ENCODE assay signal across 15 mouse cellular contexts in the genomic region with DNA sequence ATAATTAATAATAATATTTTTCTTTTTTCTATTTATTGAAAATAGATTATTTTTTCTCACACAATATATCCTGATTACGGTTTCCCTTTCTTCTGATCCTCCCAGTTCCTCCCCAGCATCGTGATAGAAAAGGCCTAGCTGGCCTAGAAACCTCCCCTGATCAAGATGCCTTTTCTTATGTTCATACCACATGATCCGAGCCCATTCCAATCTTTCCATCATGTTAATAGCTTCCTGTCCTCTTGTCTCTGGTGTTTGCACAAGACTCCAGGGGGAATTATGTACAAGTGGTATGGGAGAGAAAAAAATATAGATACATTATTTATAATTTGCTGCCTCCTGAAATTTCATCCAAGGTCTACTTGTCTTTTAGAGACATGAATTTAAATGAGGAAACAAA.
DNase-seq lines count a peak whose midpoint lies in the region; ATAC-seq and TF ChIP-seq lines count a peak whose summit lies in the region.
"Had no signal": no experiment of that assay in that cellular context is flagged by ENCODE, and none has a peak within 500 bp of the region (broad histone marks: within the 10 kb centered on the region; RNA-seq: fewer than 3 reads in every experiment).

No protein-coding gene starts in this region.

- no peaks in the 10 kb centered on the region for H3K36me3 ChIP-seq in hindbrain, embryonic 11.5 days (ENCODE audit: control insufficient read depth, insufficient read depth, low read length)
- no peaks in the 10 kb centered on the region for H3K36me3 ChIP-seq in hindbrain, postnatal 0 days (ENCODE audit: insufficient read depth, low read length)
- H3K36me3 ChIP-seq in midbrain, embryonic 13.5 days: no peaks in the 10 kb centered on the region
- H3K36me3 ChIP-seq in midbrain, postnatal 0 days (ENCODE audit: insufficient read depth, low read length): no peaks in the 10 kb centered on the region
- no peaks in the 10 kb centered on the region for H3K36me3 ChIP-seq in hindbrain, embryonic 14.5 days (replicated peaks; ENCODE audit: control insufficient read depth, insufficient read depth)
- H3K36me3 ChIP-seq in neural tube, embryonic 14.5 days (ENCODE audit: control insufficient read depth, insufficient read depth, low read length): no peaks in the 10 kb centered on the region
- H3K36me3 ChIP-seq: heart, embryonic 10.5 days had no signal

- no peak overlapping the region for H3K4me3 ChIP-seq in hindbrain, embryonic 11.5 days (ENCODE audit: low read depth, low read length)
- H3K4me3 ChIP-seq in hindbrain, postnatal 0 days (ENCODE audit: low read length): no peak overlapping the region
- H3K4me3 ChIP-seq in midbrain, embryonic 13.5 days (replicated peaks): no peak overlapping the region
- H3K4me3 ChIP-seq in midbrain, postnatal 0 days (ENCODE audit: low read depth, low read length): no peak overlapping the region
- no peak overlapping the region for H3K4me3 ChIP-seq in hindbrain, embryonic 14.5 days (replicated peaks; ENCODE audit: low read length)
- H3K4me3 ChIP-seq in neural tube, embryonic 14.5 days (ENCODE audit: low read depth, low read length): no peak overlapping the region
- H3K4me3 ChIP-seq: heart, embryonic 10.5 days had no signal

- 70% methylated on average over 3 of the region's 3 CpGs for WGBS in hindbrain, embryonic 11.5 days
- 57% methylated on average over 3 of the region's 3 CpGs for WGBS in hindbrain, postnatal 0 days
- 55% methylated on average over 3 of the region's 3 CpGs for WGBS in midbrain, embryonic 13.5 days
- WGBS in midbrain, postnatal 0 days: 50% methylated on average over 3 of the region's 3 CpGs
- WGBS in hindbrain, embryonic 14.5 days: 41% methylated on average over 3 of the region's 3 CpGs
- 40% methylated on average over 3 of the region's 3 CpGs for WGBS in neural tube, embryonic 14.5 days

- no peak overlapping the region for H3K9ac ChIP-seq in hindbrain, embryonic 11.5 days (ENCODE audit: low read depth, low read length)
- H3K9ac ChIP-seq in hindbrain, postnatal 0 days (replicated peaks; ENCODE audit: low read length): no peak overlapping the region
- H3K9ac ChIP-seq in midbrain, embryonic 13.5 days (replicated peaks): no peak overlapping the region
- no peak overlapping the region for H3K9ac ChIP-seq in midbrain, postnatal 0 days (replicated peaks; ENCODE audit: low read length, poor library complexity, severe bottlenecking)
- no peak overlapping the region for H3K9ac ChIP-seq in hindbrain, embryonic 14.5 days
- no peak overlapping the region for H3K9ac ChIP-seq in neural tube, embryonic 14.5 days (replicated peaks; ENCODE audit: low read depth, low read length)

- DNase-seq in hindbrain, embryonic 11.5 days (ENCODE audit: low spot score): no peak
- no peak for DNase-seq in hindbrain, postnatal 0 days (ENCODE audit: low spot score)
- DNase-seq in midbrain, postnatal 0 days (ENCODE audit: low spot score): no peak
- no peak for DNase-seq in hindbrain, embryonic 14.5 days (ENCODE audit: low spot score)
- no peak for DNase-seq in cerebellum, postnatal 10 days
- DNase-seq: adrenal gland, postnatal 10 days; cerebellum, adult 11-12 months; cerebellum, adult 9-10 months; cerebellum, postnatal 36 days; gastrocnemius, postnatal 36 days; heart, postnatal 10 days; heart, postnatal 4 days had no signal

- no peak for TF ChIP-seq CTCF in hindbrain, postnatal 0 days (IDR thresholded peaks at IDR 0.05; ENCODE audit: low read depth)
- no peak for TF ChIP-seq CTCF in midbrain, postnatal 0 days (IDR thresholded peaks at IDR 0.05)

- no peaks in the 10 kb centered on the region for H3K27me3 ChIP-seq in hindbrain, embryonic 11.5 days (ENCODE audit: control insufficient read depth, insufficient read depth, low read length)
- H3K27me3 ChIP-seq in hindbrain, postnatal 0 days (ENCODE audit: insufficient read depth, low read length): no peaks in the 10 kb centered on the region
- no peaks in the 10 kb centered on the region for H3K27me3 ChIP-seq in midbrain, embryonic 13.5 days
- H3K27me3 ChIP-seq in midbrain, postnatal 0 days (ENCODE audit: insufficient read depth, low read length): no peaks in the 10 kb centered on the region
- H3K27me3 ChIP-seq in hindbrain, embryonic 14.5 days (ENCODE audit: control insufficient read depth, insufficient read depth, low read length): no peaks in the 10 kb centered on the region
- H3K27me3 ChIP-seq in neural tube, embryonic 14.5 days (ENCODE audit: control insufficient read depth, insufficient read depth, low read length): no peaks in the 10 kb centered on the region

- H3K4me1 ChIP-seq in hindbrain, embryonic 11.5 days (replicated peaks; ENCODE audit: control insufficient read depth, insufficient read depth, low read length): no peaks in the 10 kb centered on the region
- no peaks in the 10 kb centered on the region for H3K4me1 ChIP-seq in hindbrain, postnatal 0 days (ENCODE audit: insufficient read depth, low read length)
- H3K4me1 ChIP-seq in midbrain, embryonic 13.5 days (replicated peaks): peaks cover 20% of the 10 kb centered on the region
- H3K4me1 ChIP-seq in midbrain, postnatal 0 days (ENCODE audit: insufficient read depth, low read length): no peaks in the 10 kb centered on the region
- peaks cover 12% of the 10 kb centered on the region; the same call in 1 of the 2 replicates for H3K4me1 ChIP-seq in hindbrain, embryonic 14.5 days (replicated peaks; ENCODE audit: control insufficient read depth, insufficient read depth, low read length)
- peaks cover 8% of the 10 kb centered on the region; the same call in 1 of the 2 replicates for H3K4me1 ChIP-seq in neural tube, embryonic 14.5 days (ENCODE audit: control insufficient read depth, insufficient read depth, low read length)
- H3K4me1 ChIP-seq: heart, embryonic 10.5 days had no signal

- no peaks in the 10 kb centered on the region for H3K9me3 ChIP-seq in hindbrain, embryonic 11.5 days (ENCODE audit: control insufficient read depth, low read length)
- no peaks in the 10 kb centered on the region for H3K9me3 ChIP-seq in hindbrain, postnatal 0 days (ENCODE audit: low read length)
- H3K9me3 ChIP-seq in midbrain, embryonic 13.5 days: no peaks in the 10 kb centered on the region
- no peaks in the 10 kb centered on the region for H3K9me3 ChIP-seq in midbrain, postnatal 0 days (ENCODE audit: low read length)
- H3K9me3 ChIP-seq in hindbrain, embryonic 14.5 days (ENCODE audit: control insufficient read depth, low read length): no peaks in the 10 kb centered on the region
- no peaks in the 10 kb centered on the region for H3K9me3 ChIP-seq in neural tube, embryonic 14.5 days (ENCODE audit: control insufficient read depth, low read length)
- H3K9me3 ChIP-seq: heart, embryonic 10.5 days had no signal

- H3K27ac ChIP-seq in hindbrain, embryonic 11.5 days (ENCODE audit: low read depth, low read length): no peak overlapping the region
- no peak overlapping the region for H3K27ac ChIP-seq in hindbrain, postnatal 0 days
- H3K27ac ChIP-seq in midbrain, embryonic 13.5 days: peak overlapping the region; percentile 35; the same call in 1 of the 2 replicates
- H3K27ac ChIP-seq in midbrain, postnatal 0 days (ENCODE audit: low read depth, low read length): no peak overlapping the region
- H3K27ac ChIP-seq in hindbrain, embryonic 14.5 days: peak overlapping the region; percentile 32; the same call in 1 of the 2 replicates
- H3K27ac ChIP-seq in neural tube, embryonic 14.5 days (ENCODE audit: low read depth, low read length): 0 out of 2 replicates have a peak overlapping the region, but pooled peaks have one; percentile 48
- H3K27ac ChIP-seq: heart, embryonic 10.5 days had no signal

- peak; percentile 36; the same call in 1 of the 2 replicates for ATAC-seq in hindbrain, embryonic 11.5 days (ENCODE audit: low FRiP score)
- ATAC-seq in hindbrain, postnatal 0 days: no peak
- peak; percentile 39 for ATAC-seq in midbrain, embryonic 13.5 days
- no peak for ATAC-seq in midbrain, postnatal 0 days (ENCODE audit: low FRiP score)
- ATAC-seq in hindbrain, embryonic 14.5 days (ENCODE audit: low FRiP score): no peak
- no peak for ATAC-seq in neural tube, embryonic 14.5 days (ENCODE audit: low read depth)

- H3K4me2 ChIP-seq in hindbrain, embryonic 11.5 days (replicated peaks; ENCODE audit: low read depth, low read length): no peak overlapping the region
- no peak overlapping the region for H3K4me2 ChIP-seq in hindbrain, postnatal 0 days (ENCODE audit: low read depth, low read length)
- H3K4me2 ChIP-seq in midbrain, embryonic 13.5 days (replicated peaks): no peak overlapping the region
- H3K4me2 ChIP-seq in midbrain, postnatal 0 days (ENCODE audit: low read depth, low read length, poor library complexity, severe bottlenecking): no peak overlapping the region
- H3K4me2 ChIP-seq in hindbrain, embryonic 14.5 days (replicated peaks): no peak overlapping the region
- no peak overlapping the region for H3K4me2 ChIP-seq in neural tube, embryonic 14.5 days (ENCODE audit: low read depth, low read length)

Comparison
In these comparisons a context has a peak if more than half of its experiments do, and no peak if none do; other contexts are left out.
1. ATAC-seq: peak in hindbrain, embryonic 11.5 days (single experiment) and midbrain, embryonic 13.5 days (single experiment); none in hindbrain, postnatal 0 days (single experiment), midbrain, postnatal 0 days (single experiment), hindbrain, embryonic 14.5 days (single experiment) and neural tube, embryonic 14.5 days (single experiment).
2. H3K27ac ChIP-seq: peak in midbrain, embryonic 13.5 days (single experiment), hindbrain, embryonic 14.5 days (single experiment) and neural tube, embryonic 14.5 days (single experiment); none in hindbrain, embryonic 11.5 days (single experiment), hindbrain, postnatal 0 days (single experiment) and midbrain, postnatal 0 days (single experiment).